Mouse (Mus musculus) lung, embryonic 15.5 days (tissue): ENCODE measurements around the gene Ciz1. TPM values are rescaled to one million over a fixed set of nuclear protein-coding genes. Genes with fewer than 3 reads are reported as not detected.

ENCODE experiments used
- ATAC-seq: fragments of 200-750 bp; cut with Nextera tagmentation; 2 replicates; pipeline ENCODE4 v1.8.0; 2017; ENCODE audit warnings: moderate number of reproducible peaks, borderline replicate concordance; ENCODE audit not compliant: low FRiP score, low TSS enrichment; ENCODE audit errors: extremely low read depth
- H3K27ac ChIP-seq: fragments of 300-500 bp; sonication (generic); 2 replicates; pipeline ENCODE4 v1.5.1; 2015; ENCODE audit warnings: moderate library complexity, mild to moderate bottlenecking, inconsistent platforms
- H3K27me3 ChIP-seq: fragments of 300-500 bp; sonication (generic); 2 replicates; pipeline ENCODE4 v1.6.1; 2015; ENCODE audit warnings: inconsistent platforms
- H3K36me3 ChIP-seq: fragments of 300-500 bp; sonication (generic); 2 replicates; pipeline ENCODE4 v1.6.1; 2015; ENCODE audit warnings: inconsistent platforms
- H3K4me1 ChIP-seq: fragments of 300-500 bp; sonication (generic); 2 replicates; pipeline ENCODE4 v1.6.1; 2015; ENCODE audit warnings: inconsistent platforms
- H3K4me2 ChIP-seq: fragments of 300-500 bp; sonication (generic); 2 replicates; pipeline ENCODE4 v1.6.1; 2015; ENCODE audit warnings: inconsistent platforms, mild to moderate bottlenecking, moderate library complexity
- H3K4me3 ChIP-seq: fragments of 300-500 bp; sonication (generic); 2 replicates; pipeline ENCODE4 v1.5.1; 2015; ENCODE audit warnings: mild to moderate bottlenecking, inconsistent platforms
- H3K9ac ChIP-seq: fragments of 300-500 bp; sonication (generic); 2 replicates; pipeline ENCODE4 v1.6.1; 2015; ENCODE audit warnings: inconsistent platforms
- H3K9me3 ChIP-seq: fragments of 300-500 bp; sonication (generic); 2 replicates; pipeline ENCODE4 v1.6.1; 2016; ENCODE audit warnings: inconsistent platforms
- WGBS: fragments of 180-500 bp; shearing (Covaris S2); methylation state at CpG from one replicate; pipeline ENCODE4 v1.1.7; 2015; 5-methylcytosine and 5-hydroxymethylcytosine counted together
- polyA plus RNA-seq: library from polyadenylated mRNA; unstranded; fragments of >200 nt; fragmentation: Nextera tagmentation; extraction: Ambion mirVana; gene quantifications from 2 replicates; pipeline ENCODE4 v1.2.1, GENCODE M21; 2015

The Ciz1 gene
- polyA plus RNA-seq, 1 experiment from 2014 or later, result 47.7 TPM

GRCm38 (mm10) chr2:32374191-32374590, 22.1 kb downstream of the Ciz1 start:
- WGBS, result 88% methylated on average over 10 of the region's 10 CpGs
- no peak overlapping the region for H3K4me2 ChIP-seq
- peaks cover 88% of the 10 kb centered on the region for H3K36me3 ChIP-seq
- H3K4me3 ChIP-seq, result no peak overlapping the region
- H3K27me3 ChIP-seq, result no peaks in the 10 kb centered on the region
- no peak overlapping the region for H3K9ac ChIP-seq
- no peak for ATAC-seq
- no peak overlapping the region for H3K27ac ChIP-seq
- no peaks in the 10 kb centered on the region for H3K4me1 ChIP-seq
- H3K9me3 ChIP-seq, result no peaks in the 10 kb centered on the region

- no peak overlapping the region for H3K27ac ChIP-seq
- H3K36me3 ChIP-seq, result peaks cover 78% of the 10 kb centered on the region
- 85% methylated on average over 13 of the region's 13 CpGs for WGBS
- no peak overlapping the region for H3K4me3 ChIP-seq
- H3K4me2 ChIP-seq, result no peak overlapping the region
- no peak overlapping the region for H3K9ac ChIP-seq
- no peaks in the 10 kb centered on the region for H3K9me3 ChIP-seq
- H3K27me3 ChIP-seq, result 0 out of 2 replicates have a peak, but pooled peaks cover 4% of the 10 kb centered on the region
- no peaks in the 10 kb centered on the region for H3K4me1 ChIP-seq
- ATAC-seq, result no peak
Observed at GRCm38 (mm10) chr2:32375317-32375940, 23.3 kb downstream of the Ciz1 start.

- Histone ChIP-seq H3K4me3 (no peak overlapping the region), H3K9ac (no peak overlapping the region), H3K4me2 (no peak overlapping the region), H3K9me3 (no peaks in the 10 kb centered on the region), H3K4me1 (peaks cover 6% of the 10 kb centered on the region; the same call in 1 of the 2 replicates), H3K27ac (no peak overlapping the region), H3K27me3 (0 out of 2 replicates have a peak, but pooled peaks cover 7% of the 10 kb centered on the region), H3K36me3 (peaks cover 63% of the 10 kb centered on the region)
- 89% methylated on average over 10 of the region's 10 CpGs for WGBS
- no peak for ATAC-seq
Observed at GRCm38 (mm10) chr2:32376963-32377362, 24.8 kb downstream of the Ciz1 start.

- no peak for ATAC-seq
- H3K9ac ChIP-seq, result no peak overlapping the region
- peaks cover 40% of the 10 kb centered on the region for H3K36me3 ChIP-seq
- peaks cover 10% of the 10 kb centered on the region for H3K4me1 ChIP-seq
- H3K27me3 ChIP-seq, result peaks cover 16% of the 10 kb centered on the region; the same call in 1 of the 2 replicates
- no peak overlapping the region for H3K4me3 ChIP-seq
- no peak overlapping the region for H3K27ac ChIP-seq
- H3K4me2 ChIP-seq, result no peak overlapping the region
- H3K9me3 ChIP-seq, result no peaks in the 10 kb centered on the region
- 83% methylated on average over 7 of the region's 7 CpGs for WGBS
Observed at GRCm38 (mm10) chr2:32380001-32380500, 27.9 kb downstream of the Ciz1 start.

- ATAC-seq, result peak; percentile 63
- Histone ChIP-seq H3K36me3 (peaks cover 31% of the 10 kb centered on the region), H3K27me3 (peaks cover 16% of the 10 kb centered on the region; the same call in 1 of the 2 replicates), H3K27ac (no peak overlapping the region), H3K9ac (peak overlapping the region; percentile 53), H3K9me3 (no peaks in the 10 kb centered on the region), H3K4me3 (peak overlapping the region; percentile 68), H3K4me1 (peaks cover 10% of the 10 kb centered on the region), H3K4me2 (peak overlapping the region; percentile 96)
- 1% methylated on average over 27 of the region's 27 CpGs for WGBS
Observed at GRCm38 (mm10) chr2:32381141-32381774, 29.1 kb downstream of the Ciz1 start.

GRCm38 (mm10) chr2:32381775-32382223, 29.7 kb downstream of the Ciz1 start, which contains the start of gene 1110008P14Rik:
TSS of gene 1110008P14Rik (minus strand) at chr2:32381938.
- Histone ChIP-seq H3K4me2 (peak within 1 kb of the TSS; percentile 96), H3K4me1 (peaks cover 10% of the 10 kb centered on the region), H3K9ac (peak within 1 kb of the TSS; percentile 53), H3K27me3 (peaks cover 16% of the 10 kb centered on the region; the same call in 1 of the 2 replicates), H3K36me3 (peaks cover 26% of the 10 kb centered on the region), H3K27ac (no peak within 1 kb of the TSS), H3K9me3 (no peaks in the 10 kb centered on the region), H3K4me3 (peak within 1 kb of the TSS; percentile 68)
- peak; percentile 93 for ATAC-seq
- 0% methylated on average over 46 of the region's 47 CpGs for WGBS

- Histone ChIP-seq H3K27ac (no peak overlapping the region), H3K9me3 (no peaks in the 10 kb centered on the region), H3K36me3 (peaks cover 17% of the 10 kb centered on the region), H3K9ac (no peak overlapping the region), H3K27me3 (peaks cover 16% of the 10 kb centered on the region; the same call in 1 of the 2 replicates), H3K4me3 (no peak overlapping the region), H3K4me2 (peak overlapping the region; percentile 96; the same call in 1 of the 2 replicates), H3K4me1 (peaks cover 10% of the 10 kb centered on the region)
- no peak for ATAC-seq
- WGBS, result 89% methylated on average over 2 of the region's 2 CpGs
Observed at GRCm38 (mm10) chr2:32382689-32383088, 30.6 kb downstream of the Ciz1 start.

DNA sequence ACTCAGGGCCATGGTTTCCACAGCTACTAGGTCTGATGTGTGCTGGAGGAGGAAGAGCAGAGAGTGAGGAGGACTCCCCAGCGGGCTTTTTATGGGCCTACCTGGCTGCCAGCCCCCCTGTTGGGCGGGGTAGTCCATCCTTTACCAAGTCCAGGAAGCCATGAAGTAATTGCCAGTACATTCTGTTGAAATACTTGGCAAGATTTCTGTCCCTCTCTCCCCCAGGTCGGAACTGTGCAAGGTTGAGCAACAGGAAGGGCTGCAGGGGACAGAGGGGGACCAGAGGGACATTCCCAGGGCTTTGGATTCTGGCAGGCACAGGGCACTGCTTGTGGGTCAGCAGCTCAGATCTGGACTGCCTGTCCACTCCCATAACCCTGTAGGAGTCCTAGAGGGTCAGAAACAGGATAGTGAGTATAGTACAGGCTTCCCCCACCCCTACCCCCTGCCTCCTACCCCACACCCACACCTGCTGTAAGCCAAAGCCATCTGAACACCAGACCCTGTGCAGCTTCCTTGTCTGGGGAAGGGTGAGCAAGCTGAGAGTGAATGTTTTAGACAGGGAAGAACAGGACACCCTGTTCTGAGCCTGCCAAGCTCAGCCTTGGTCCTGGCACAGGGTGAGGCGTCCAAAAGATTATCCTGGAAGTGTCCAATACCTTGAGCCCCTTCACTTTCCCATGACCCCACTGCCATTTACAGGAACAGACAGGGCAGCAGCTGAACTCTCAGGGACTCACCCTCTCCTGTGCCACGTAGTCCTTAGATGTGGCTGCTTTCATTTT, 35.8 kb downstream of the Ciz1 start, which contains the start of gene Lcn2:
Gene Lcn2, minus strand, starts transcription at position 547 of the 785 bp plus-strand sequence.
- H3K4me2 ChIP-seq, result no peak within 1 kb of the TSS
- H3K4me3 ChIP-seq, result no peak within 1 kb of the TSS
- peaks cover 4% of the 10 kb centered on the region; the same call in 1 of the 2 replicates for H3K27me3 ChIP-seq
- H3K4me1 ChIP-seq, result no peaks in the 10 kb centered on the region
- H3K27ac ChIP-seq, result no peak within 1 kb of the TSS
- 46% methylated on average over 5 of the region's 5 CpGs for WGBS
- no peaks in the 10 kb centered on the region for H3K36me3 ChIP-seq
- no peak within 1 kb of the TSS for H3K9ac ChIP-seq
- no peaks in the 10 kb centered on the region for H3K9me3 ChIP-seq
- 0 out of 2 replicates have a peak, but pooled peaks have one; percentile 6 for ATAC-seq

GRCm38 (mm10) chr2:32389157-32389556, 37.0 kb downstream of the Ciz1 start:
- H3K36me3 ChIP-seq, result no peaks in the 10 kb centered on the region
- no peaks in the 10 kb centered on the region for H3K9me3 ChIP-seq
- H3K4me3 ChIP-seq, result no peak overlapping the region
- no peaks in the 10 kb centered on the region for H3K27me3 ChIP-seq
- H3K9ac ChIP-seq, result no peak overlapping the region
- H3K27ac ChIP-seq, result no peak overlapping the region
- WGBS, result 63% methylated on average over 2 of the region's 2 CpGs
- no peaks in the 10 kb centered on the region for H3K4me1 ChIP-seq
- no peak overlapping the region for H3K4me2 ChIP-seq
- no peak for ATAC-seq

GRCm38 (mm10) chr2:32390871-32391270, 38.7 kb downstream of the Ciz1 start:
- no peak for ATAC-seq
- Histone ChIP-seq H3K4me1 (peaks cover 4% of the 10 kb centered on the region; the same call in 1 of the 2 replicates), H3K36me3 (no peaks in the 10 kb centered on the region), H3K27ac (no peak overlapping the region), H3K27me3 (no peaks in the 10 kb centered on the region), H3K9me3 (no peaks in the 10 kb centered on the region), H3K4me2 (no peak overlapping the region), H3K9ac (no peak overlapping the region), H3K4me3 (no peak overlapping the region)
- 53% methylated on average over 8 of the region's 8 CpGs for WGBS

DNA sequence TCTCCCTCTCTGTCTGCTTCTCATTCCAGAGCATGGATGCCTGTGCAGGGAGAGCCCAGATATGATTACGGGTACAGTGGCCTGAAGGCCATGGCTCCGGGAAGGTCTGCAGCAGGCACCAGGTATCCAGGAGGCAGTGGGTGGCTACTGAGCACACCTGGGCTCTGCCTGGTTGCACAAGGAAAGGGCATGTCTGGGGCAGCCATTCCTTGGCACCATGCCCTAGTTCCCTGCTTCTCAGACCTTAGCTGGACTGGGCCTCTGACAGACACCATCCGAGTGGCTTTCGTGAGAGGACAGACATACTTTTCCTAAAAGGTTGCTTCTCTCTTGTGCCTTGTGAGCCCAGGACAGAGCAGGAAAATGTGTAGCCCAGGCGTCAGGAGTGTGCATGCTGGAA, 39.9 kb downstream of the Ciz1 start:
- ATAC-seq, result no peak
- peaks cover 7% of the 10 kb centered on the region for H3K4me1 ChIP-seq
- H3K4me3 ChIP-seq, result no peak overlapping the region
- no peaks in the 10 kb centered on the region for H3K36me3 ChIP-seq
- no peaks in the 10 kb centered on the region for H3K9me3 ChIP-seq
- no peaks in the 10 kb centered on the region for H3K27me3 ChIP-seq
- no peak overlapping the region for H3K4me2 ChIP-seq
- H3K9ac ChIP-seq, result no peak overlapping the region
- 75% methylated on average over 5 of the region's 5 CpGs for WGBS
- H3K27ac ChIP-seq, result no peak overlapping the region
